Mouse (Mus musculus): ENCODE results near the gene Drg2.
"Not testable (repeated sequence)": the region's sequence is repeated elsewhere in the genome, so short reads cannot be mapped to it uniquely, and the experiment has no call there.

Gene Drg2

GRCm38 (mm10) chr11:60454080-60454744 lies at the start of gene Drg2:
Gene Drg2 (plus strand): TSS chr11:60454591.
- peak; percentile 88 to 89 for DNase-seq (ENCODE audit: low spot score in 2 of 2)

- no peak for DNase-seq (ENCODE audit: low spot score in 2 of 2)
Measured at GRCm38 (mm10) chr11:60406606-60407005, 47.8 kb upstream of the Drg2 start.

DNA sequence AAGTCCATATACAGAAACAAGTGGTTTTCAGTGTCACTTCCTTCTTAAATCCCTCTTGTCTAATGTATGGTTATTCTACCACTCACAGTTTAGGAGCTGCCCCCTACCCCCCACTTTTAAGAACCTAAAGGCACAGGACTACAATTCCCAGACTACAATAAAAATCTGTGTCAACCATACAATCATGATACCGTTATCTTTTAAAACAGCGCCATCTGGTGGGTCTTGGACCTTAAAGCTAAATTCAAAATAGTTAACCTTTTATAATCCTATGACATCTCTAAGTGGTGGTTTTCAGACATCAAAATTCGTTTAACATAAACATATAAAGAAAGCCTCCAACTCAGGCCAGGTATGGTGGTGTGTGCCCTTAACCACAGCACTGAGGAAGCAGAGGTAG lies 42.2 kb upstream of the Drg2 start:
- peak; percentile 14 to 57 for DNase-seq (ENCODE audit: low spot score in 2 of 2)

- DNase-seq (ENCODE audit: low spot score in 2 of 2) = no peak
Measured at GRCm38 (mm10) chr11:60412921-60413320, 41.5 kb upstream of the Drg2 start.

- no peak for DNase-seq (ENCODE audit: low spot score in 2 of 2)
Measured at GRCm38 (mm10) chr11:60416590-60416962, 37.8 kb upstream of the Drg2 start.

DNA sequence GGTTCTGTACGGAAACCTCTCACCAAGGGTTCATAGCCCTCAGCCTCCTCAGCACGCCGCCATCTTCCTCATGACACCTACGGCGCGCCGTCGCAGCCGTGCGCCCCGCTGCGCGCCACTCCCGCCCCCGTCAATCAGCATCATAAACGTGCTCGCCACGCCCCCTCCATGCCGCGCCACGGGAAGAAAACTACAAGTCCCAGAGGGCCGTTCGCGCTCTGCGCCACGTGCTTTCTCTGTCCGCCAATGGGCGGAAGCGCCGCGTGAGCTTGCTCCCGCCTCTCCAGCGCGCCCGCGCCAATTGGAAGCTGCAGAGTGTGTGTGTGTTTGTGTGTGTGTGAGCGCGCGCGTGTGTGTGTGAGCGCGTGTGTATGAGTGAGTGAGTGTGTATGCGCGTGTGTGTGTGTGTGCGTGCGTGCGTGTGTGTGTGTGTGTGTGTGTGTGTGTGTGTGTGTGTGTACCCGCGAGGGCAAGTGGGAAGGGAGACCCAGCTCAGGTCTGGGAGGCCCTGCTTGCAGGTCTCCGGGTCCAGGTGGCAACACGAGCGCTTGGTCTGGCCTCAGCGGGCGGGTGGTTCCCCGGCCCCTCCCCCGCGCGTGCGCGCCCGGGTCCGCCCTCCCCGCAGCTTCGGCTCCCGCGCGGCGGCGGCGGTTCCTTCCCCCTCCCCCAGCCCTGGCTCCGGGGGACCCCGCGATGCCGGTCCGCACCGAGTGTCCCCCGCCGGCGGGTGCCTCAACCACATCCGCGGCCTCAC lies 37.3 kb upstream of the Drg2 start, which contains the start of gene Gid4:
Gene Gid4, plus strand, starts transcription at position 183 of the 754 bp plus-strand sequence.
- peak; percentile 96 to 98 for DNase-seq (ENCODE audit: low spot score in 2 of 2)

DNA sequence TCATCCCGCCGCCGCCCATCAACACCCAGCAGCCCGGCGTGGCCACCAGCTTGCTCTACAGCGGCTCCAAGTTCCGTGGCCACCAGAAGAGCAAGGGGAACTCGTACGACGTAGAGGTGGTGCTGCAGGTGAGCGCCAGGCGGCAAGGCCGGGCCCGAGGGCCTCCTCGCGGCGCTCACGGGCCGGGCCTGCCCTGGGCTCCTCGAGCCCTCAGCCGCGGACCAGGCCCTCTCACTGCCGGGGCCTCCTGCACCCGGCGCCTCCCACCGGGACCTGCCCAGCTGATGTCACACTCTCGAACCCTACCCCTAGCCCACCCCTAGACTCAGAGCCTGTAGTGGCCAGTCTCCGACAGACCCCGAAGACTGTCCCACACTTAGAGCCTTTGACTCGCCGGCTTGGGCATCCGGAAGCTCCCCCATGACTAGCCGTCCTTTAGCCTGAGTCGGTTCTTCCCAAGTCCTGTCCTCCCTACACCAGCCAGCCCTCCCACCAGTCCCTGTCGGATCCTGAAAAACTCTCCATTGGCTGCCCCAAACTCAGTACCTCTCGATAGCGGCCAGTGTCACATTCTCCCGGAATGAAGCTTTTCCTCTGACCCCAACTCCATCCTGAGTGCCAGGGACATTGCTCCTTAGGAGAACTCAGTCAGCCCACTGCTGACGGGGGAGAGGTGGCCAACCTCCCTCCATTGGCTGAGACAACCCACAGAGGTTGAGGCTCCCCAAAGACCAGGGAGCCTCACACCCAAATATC lies 36.5 kb upstream of the Drg2 start, which contains the start of gene Atpaf2:
Gene Atpaf2, minus strand, starts transcription at position 741 of the 756 bp plus-strand sequence.
- no peak for DNase-seq (ENCODE audit: low spot score in 2 of 2)

GRCm38 (mm10) chr11:60418473-60418803 lies 36.0 kb upstream of the Drg2 start:
- no peak for DNase-seq (ENCODE audit: low spot score in 2 of 2)

DNA sequence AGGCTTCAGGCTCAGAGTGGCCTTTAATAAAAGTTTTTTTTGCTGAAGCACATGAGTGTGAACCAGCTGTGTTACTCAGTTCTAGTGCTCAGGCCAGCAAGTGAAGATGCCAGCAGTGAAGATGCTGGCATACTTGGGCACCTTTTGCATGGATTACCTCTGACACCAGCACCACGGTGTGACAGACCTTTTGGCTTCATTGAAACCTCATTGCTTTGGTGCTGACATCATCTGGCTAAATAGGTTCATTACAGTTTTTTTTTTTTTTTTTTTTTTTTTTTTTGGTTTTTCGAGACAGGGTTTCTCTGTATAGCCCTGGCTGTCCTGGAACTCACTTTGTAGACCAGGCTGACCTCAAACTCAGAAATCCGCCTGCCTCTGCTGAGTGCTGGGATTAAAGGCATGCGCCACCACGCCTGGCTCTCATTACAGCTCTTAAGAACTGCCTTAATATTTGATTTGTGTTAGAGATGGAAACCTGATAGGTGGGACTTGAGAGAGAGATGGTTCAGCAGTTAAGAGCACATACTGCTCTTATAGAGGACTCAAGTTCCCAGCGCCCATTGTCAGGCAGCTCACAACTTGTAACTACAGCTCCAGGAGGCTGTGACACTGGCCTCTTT lies 32.2 kb upstream of the Drg2 start:
- DNase-seq (ENCODE audit: low spot score in 2 of 2) = no peak

- no peak for DNase-seq (ENCODE audit: low spot score in 2 of 2)
Measured at GRCm38 (mm10) chr11:60423006-60423405, 31.4 kb upstream of the Drg2 start.

DNA sequence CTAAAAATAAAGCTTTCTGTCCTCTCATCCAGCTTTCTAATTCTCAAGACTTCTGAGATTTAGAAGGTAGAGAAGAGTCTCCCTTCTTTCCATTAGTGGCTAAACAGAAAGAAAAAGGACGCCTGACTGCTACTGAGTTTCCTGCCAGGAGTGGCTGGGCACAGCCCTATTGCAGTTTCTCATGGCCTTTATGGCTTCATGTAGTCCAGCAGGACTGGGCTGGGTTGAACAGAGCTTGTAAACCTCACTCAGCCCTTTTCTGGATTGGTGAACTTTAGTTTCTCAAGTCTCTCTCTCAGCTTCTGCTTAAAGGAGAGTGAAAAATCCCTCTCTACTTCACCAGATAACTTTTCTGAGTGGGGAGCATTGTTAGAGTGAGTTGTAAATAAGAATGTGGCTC lies 28.0 kb upstream of the Drg2 start:
- no peak for DNase-seq (ENCODE audit: low spot score in 2 of 2)

- no peak for DNase-seq (ENCODE audit: low spot score in 2 of 2)
Measured at GRCm38 (mm10) chr11:60427628-60428027, 26.8 kb upstream of the Drg2 start.

DNA sequence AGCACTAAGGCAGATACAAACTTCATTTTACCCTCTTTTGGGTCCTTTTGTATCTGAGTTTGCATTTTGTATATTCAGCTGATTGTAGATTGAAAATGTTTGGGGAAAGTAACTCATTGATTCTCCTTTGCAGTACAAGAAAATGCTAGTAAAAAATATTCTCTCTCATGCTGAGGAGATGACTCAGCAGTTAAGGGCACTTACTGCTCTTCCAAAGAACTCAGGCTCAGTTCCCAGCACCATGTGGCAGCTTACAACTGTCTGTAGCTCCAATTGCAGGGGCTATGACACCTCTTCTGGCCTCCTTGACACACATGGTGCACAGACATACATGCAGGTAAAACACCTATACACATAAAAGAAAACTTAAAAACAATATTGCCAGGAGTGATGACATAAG lies 20.9 kb upstream of the Drg2 start:
- no peak for DNase-seq (ENCODE audit: low spot score in 2 of 2)

DNA sequence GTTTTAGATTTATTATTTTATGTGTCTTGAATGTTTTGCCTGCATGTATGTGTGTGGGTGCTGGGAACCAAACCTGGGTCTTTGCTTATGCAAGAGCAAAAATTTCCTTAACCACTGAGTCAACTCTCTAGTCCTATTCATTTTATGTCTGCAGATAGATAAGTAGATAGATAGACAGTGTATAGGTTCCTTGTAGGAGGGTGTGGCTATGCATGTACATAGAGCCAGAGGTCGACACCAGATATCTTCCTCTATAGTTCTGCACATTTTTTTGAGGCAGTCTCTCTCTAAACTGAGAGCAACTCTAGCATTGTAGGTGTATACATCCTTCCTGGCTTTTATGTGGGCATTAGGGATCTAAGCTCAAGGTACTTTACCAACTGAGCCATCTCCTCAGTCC lies 19.3 kb upstream of the Drg2 start:
- DNase-seq (ENCODE audit: low spot score in 2 of 2) = no peak

GRCm38 (mm10) chr11:60436618-60437017 lies 17.8 kb upstream of the Drg2 start:
- DNase-seq (ENCODE audit: low spot score in 2 of 2) = no peak

GRCm38 (mm10) chr11:60439621-60440020 lies 14.8 kb upstream of the Drg2 start:
- not testable (repeated sequence) for DNase-seq (ENCODE audit: low spot score in 2 of 2)

- no peak for DNase-seq (ENCODE audit: low spot score in 2 of 2)
Measured at GRCm38 (mm10) chr11:60440176-60440575, 14.2 kb upstream of the Drg2 start.

DNA sequence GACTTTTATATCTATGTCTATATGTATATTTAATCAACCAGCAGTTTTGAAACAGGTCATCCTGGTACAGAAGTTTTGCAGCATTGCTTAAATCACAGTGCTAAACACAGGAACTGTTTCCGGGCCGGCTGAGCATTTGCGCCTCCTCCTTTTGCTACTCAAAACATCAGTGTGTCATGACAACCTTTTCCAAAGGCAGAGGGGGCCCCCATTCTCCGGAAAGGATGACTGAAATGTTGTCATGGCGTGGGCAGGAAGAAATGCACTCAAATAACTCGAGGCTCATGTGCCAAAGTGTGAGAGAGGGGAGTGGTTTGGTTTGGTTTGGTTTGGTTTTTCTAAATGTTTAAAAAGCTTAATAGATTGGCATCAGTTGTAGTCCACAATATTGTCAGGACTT lies 11.5 kb upstream of the Drg2 start:
- no peak for DNase-seq (ENCODE audit: low spot score in 2 of 2)

DNA sequence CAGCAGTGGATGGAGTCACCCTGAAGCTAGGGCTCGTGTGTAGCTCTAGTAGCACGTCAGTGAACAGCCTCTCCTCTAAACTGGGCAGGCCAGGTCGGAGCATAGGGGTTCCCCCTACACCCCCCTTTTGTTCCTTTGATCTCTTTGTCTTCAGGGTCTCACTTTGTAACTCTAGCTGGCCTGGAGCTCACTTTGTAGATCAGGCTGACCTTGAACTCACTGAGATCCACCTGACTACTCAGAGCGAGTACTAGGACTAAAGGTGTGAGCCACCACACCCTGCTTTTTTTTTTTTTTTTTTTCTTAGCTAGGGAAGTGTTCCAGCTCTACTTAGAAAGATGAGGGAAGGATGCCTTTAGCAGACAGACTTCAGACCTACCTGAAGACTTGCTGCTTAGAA lies 10.4 kb upstream of the Drg2 start:
- no peak for DNase-seq (ENCODE audit: low spot score in 2 of 2)

GRCm38 (mm10) chr11:60454745-60455087 lies 325 bp downstream of the Drg2 start:
- DNase-seq (ENCODE audit: low spot score in 2 of 2) = peak in 1 of 2 experiments; percentile 19

DNA sequence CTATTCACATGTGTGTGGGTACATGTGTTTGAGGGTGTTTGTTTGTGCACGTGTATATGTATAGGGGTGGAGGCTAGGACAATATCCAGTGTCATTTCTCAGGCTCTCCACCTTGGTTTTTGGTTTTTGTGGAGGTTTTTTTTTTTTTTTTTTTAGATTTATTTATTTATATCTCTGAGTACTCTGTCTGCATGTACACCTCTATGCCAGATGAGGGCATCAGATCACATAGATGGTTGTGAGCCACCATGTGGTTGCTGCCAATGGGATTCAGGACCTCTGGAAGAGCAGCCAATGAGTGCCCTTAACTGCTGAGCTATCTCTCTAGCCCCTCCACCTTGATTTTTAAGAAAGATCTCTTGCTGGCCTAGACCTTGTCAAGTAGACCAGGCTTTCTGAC lies 3.6 kb downstream of the Drg2 start:
- DNase-seq (ENCODE audit: low spot score in 2 of 2) = no peak

GRCm38 (mm10) chr11:60465943-60466380 lies 11.6 kb downstream of the Drg2 start:
- DNase-seq (ENCODE audit: low spot score in 2 of 2) = no peak

Measured in frontal cortex, postnatal 25 days (tissue).